Mouse (Mus musculus): ENCODE results near the gene Gm21887.
A peak's percentile ranks its signal among the peaks of the same experiment; 100 is the strongest.
"Not testable (repeated sequence)": the region's sequence is repeated elsewhere in the genome, so short reads cannot be mapped to it uniquely, and the experiment has no call there.

Gene Gm21887

GRCm38 (mm10) chrX:169983401-169984165, 25.9 kb upstream of the Gm21887 start:
- DNase-seq (ENCODE audit: low spot score): not testable (repeated sequence)

- not testable (repeated sequence) for DNase-seq (ENCODE audit: low spot score)
These were observed 25.1 kb upstream of the Gm21887 start for GRCm38 (mm10) chrX:169984331-169984730.

DNA sequence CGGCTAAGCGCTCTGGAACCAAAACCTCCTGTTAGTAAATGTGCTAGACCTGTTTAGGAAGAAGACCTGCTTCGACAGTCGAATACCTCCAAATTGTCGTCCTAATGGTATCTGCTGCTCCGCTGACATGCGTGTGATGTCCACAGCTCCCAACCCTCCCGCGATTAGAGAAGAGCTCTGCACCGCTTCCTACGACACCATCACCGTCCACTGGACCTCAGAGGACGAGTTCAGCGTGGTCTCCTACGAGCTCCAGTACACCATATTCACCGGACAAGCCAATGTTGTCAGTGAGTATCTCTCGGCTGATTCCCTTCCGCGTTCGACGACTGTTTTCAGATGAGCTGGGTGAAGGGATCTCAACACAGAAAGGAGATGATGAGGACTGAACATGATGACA, 24.6 kb upstream of the Gm21887 start:
- DNase-seq (ENCODE audit: low spot score): not testable (repeated sequence)

DNA sequence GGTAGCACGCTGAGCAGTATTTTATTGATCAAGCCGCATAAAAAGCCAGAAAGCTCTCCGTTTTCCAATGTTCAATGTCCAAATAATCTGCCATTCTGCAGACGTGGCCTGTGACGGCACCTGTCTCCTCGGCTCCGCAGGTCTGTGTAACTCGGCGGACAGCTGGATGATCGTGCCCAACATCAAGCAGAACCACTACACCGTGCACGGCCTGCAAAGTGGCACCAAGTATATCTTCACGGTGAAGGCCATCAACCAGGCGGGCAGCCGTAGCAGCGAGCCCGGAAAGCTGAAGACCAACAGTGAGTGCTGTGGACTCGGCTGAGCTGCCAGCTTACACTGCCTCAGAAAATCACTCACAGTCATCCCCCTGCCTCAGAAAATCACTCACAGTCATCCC, 23.7 kb upstream of the Gm21887 start:
- not testable (repeated sequence) for DNase-seq (ENCODE audit: low spot score)

DNA sequence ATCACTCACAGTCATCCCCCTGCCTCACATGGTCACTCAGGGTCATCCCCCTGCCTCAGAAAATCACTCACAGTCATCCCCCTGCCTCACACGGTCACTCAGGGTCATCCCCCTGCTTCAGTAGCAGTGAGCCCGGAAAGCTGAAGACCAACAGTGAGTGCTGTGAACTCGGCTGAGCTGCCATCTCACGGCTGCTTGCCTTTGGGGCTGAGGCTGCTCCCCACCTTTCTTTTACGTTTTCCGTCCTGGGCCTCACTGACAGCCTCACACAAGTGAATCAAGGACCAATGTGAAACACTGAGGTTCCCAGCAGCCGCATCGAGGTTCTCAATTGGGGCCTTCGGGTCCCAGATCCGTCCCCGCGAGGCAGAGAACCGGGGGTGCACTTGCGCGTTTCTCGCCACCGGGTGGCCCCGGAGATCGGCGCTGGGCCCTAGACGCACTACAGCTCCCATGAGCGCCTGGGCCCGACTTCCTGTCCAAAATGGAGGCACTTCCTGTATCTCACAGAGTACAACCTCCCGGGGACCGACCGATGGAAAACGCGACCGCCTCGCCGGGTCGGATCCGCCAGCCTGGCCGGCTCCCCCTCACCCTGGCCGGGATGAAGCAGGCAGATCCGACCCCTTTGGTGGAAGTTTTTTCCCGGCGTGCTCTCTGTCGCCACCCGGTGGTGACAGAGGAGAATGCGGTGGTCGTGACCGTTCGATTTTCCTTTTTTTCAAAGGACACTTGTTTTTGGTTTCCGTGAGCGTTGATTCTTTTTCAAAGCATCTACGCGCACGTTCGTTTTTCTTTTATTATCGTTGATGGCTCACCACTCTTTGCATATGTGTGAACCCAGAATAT, 22.7 kb upstream of the Gm21887 start:
- DNase-seq (ENCODE audit: low spot score): peak; percentile 87

DNA sequence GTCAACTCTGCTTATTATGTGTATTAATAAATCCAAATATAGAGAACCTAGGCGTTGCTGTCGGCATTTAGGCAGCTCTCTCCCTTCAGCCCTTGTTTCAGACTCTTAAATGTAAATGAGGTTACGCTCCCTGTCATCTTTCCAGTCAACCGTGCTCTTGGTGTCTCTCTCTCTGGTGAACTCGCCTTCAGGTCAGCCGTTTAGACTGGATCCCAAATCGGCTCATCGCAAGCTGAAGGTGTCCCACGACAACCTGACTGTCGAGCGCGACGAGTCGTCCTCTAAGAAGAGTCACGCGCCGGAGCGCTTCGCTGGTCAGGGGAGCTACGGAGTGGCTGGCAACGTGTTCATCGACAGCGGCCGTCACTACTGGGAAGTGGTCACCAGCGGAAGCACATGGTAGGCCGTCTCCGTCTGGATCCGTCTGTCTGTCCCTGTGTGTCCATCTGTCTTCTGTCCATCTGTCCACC, 22.1 kb upstream of the Gm21887 start:
- not testable (repeated sequence) for DNase-seq (ENCODE audit: low spot score)

DNA sequence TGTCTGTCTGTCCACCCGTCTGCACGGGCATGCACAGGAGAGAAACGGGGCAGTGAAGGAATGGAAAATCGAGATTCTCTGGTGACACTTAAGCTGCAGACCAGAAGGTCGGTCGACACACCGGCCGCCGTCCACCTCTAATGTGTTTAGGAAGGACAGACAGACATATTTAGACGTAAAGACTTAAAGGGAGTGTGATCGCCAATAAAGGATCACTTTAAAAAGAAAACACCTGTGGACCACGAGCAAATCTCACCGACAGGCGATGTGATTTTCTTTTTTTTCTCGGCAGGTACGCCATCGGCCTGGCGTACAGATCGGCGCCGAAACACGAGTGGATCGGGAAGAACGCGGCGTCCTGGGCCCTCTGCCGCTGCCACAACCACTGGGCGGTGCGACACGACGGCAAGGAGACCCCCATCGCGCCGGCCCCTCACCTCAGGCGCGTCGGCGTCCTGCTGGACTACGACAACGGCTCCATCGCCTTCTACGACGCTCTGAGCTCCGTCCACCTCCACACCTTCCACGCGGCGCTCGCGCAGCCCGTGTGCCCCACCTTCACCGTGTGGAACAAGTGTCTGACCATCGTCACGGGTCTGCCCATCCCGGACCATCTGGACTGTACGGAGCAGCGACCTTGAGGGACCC, 20.8 kb upstream of the Gm21887 start:
- DNase-seq (ENCODE audit: low spot score): not testable (repeated sequence)

DNA sequence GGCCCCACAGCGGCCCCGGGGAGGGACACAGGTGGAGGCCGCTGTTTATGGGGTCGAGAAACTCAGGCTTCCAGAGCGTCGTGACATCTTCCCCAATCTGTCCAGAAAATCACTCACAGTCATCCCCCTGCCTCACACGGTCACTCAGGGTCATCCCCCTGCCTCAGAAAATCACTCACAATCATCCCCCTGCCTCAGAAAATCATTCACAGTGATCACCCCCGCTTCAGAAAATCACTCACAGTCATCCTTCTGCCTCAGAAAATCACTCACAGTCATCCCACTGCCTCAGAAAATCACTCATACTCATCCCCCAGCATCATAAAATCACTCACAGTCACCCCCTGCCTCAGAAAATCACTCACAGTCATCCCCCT, 20.3 kb upstream of the Gm21887 start:
- not testable (repeated sequence) for DNase-seq (ENCODE audit: low spot score)

DNA sequence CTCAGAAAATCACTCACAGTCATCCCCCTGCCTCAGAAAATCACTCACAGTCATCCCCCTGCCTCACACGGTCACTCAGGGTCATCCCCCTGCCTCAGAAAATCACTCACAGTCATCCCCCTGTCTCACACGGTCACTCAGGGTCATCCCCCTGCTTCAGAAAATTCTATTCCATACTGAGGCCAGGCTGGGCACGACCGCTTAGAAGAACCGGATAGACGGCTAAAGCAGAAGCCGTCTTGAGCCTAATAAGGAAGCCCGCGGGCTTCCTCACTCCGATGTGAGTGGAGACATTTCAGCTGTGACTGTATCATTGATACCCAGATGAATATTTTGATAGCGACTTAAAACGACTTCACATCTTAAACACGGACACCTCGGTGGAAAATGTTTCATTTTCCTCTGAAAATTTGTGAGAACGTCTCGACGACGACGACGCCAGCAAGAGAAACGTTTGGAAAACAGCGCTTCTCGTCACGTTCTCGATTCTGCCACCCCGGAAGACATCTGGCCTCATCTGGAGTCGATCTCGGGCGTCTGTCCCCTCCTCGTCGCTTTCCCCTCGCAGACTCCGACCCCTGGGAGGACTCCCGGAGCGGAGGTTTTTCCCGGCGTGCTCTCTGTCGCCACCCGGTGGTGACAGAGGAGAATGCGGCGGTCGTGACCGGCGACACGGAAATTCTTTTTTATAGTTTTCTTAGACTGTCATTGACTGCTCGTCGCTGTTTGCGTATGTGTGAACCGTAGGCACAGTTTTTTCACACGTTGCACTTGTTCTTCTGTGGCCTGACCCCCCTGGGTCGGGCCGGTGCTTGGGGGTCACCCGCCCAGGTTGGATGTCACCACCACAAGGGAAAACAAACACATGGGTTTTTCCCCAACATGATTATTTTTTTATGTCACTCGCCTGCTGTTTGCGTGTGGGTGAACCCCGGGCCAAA, 19.5 kb upstream of the Gm21887 start:
- not testable (repeated sequence) for DNase-seq (ENCODE audit: low spot score)

- peak; percentile 78 for DNase-seq (ENCODE audit: low spot score)
These were observed 18.2 kb upstream of the Gm21887 start for GRCm38 (mm10) chrX:169991128-169991873.

GRCm38 (mm10) chrX:169992086-169992930, 17.2 kb upstream of the Gm21887 start:
- DNase-seq (ENCODE audit: low spot score): not testable (repeated sequence)

GRCm38 (mm10) chrX:169992951-169993547, 16.4 kb upstream of the Gm21887 start:
- DNase-seq (ENCODE audit: low spot score): not testable (repeated sequence)

DNA sequence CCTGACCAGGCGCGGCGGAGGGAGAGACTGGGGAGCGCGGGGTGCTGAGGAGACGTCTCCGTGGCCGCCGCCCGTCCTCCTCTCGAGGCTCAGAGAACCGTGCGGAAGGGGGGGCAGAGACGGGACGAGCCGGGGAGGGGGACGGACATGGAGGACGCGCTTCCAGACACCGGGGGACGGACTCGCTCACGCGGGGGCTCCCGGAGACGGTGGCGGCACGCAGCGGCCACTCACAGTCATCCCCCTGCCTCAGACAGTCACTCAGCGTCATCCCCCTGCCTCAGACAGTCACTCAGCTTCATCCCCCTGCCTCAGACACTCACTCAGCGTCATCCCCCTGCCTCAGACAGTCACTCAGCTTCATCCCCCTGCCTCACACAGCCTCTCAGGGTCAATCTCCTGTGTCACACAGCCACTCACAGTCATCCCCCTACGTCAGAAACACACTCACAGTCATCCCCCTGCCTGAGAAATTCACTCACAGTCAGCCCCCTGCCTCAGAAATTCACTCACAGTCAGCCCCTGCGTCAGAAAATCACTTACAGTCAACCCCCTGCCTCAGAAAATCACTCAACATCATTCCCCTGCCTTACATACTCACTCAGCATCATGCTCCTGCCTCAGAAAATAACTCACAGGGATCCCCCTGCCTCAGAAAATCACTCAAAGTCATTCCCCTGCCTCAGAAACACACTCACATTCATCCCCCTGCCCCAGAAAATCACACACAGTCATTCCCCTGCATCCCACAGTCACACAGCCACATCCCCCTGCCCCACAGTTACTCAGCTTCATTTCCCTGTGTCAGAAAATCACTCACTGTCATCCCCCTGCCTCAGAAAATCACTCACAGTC, 15.2 kb upstream of the Gm21887 start:
- DNase-seq (ENCODE audit: low spot score): not testable (repeated sequence)

- DNase-seq (ENCODE audit: low spot score): not testable (repeated sequence)
These were observed 14.4 kb upstream of the Gm21887 start for GRCm38 (mm10) chrX:169994866-169995711.

- DNase-seq (ENCODE audit: low spot score): not testable (repeated sequence)
These were observed 13.4 kb upstream of the Gm21887 start for GRCm38 (mm10) chrX:169995909-169996521.

- not testable (repeated sequence) for DNase-seq (ENCODE audit: low spot score)
These were observed 12.5 kb upstream of the Gm21887 start for GRCm38 (mm10) chrX:169996926-169997325.

GRCm38 (mm10) chrX:169997456-169997853, 12.0 kb upstream of the Gm21887 start:
- DNase-seq (ENCODE audit: low spot score): not testable (repeated sequence)
